Mouse (Mus musculus) mesoderm, embryonic 11.5 days (tissue): ENCODE data around the gene Camta1.

Experiments used
- DNase-seq: peaks from one replicate; pipeline ENCODE4 v3.0.0-alpha.2; 2012; ENCODE audit warnings: low read depth, low spot score

Camta1 gene

DNA sequence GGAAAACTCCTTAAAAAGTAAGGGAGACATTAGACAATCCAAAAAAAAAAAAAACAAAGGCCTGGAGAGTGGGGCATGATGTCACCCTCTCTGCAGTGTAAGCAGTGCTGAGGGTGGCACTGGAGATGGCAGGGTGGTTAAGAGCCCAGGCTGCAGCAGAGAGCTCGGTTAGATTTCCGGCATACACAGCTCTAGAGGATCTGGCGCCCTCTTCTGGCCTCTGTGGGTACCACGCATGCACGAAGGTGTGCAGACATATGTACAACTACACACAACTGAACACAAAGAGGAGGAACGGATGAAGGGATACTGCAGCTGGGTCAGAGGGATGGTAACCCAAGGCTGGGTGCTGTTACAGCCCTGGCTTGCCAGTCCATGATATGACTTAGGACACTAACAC is 854.7 kb downstream of the Camta1 start:
- peak; percentile 33 for DNase-seq

DNA sequence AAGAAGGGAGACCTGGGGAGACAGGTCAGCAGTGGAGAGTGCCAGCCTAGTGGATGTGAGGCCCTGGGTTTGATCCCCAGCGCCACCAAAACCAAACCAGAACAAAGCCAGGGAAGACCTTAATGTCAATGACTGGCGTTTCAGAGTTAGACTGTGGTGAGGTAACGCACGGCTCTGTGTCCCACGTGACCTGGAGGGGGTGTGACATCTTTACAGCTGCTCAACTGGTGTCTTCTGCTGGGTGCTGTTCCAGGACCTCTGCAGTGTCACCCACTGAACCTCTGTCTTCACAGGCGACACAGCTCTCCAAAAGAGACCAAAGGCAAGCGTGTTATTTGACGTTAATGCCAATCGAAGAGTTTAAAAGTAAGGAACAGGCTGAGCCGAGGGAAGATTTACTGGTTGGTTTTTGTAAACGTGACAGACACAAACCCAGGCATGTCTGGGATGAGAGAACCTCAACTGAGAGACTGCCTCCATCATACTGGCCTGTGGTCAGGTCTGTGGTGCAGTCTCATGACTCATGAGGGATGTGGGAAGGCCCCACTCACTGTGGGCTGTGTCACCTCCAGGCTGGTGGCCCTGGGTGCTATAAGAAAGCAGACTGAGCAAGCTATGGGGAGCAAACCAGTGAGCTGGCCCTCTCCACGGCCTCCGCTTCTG is 855.9 kb downstream of the Camta1 start:
- no peak for DNase-seq

DNA sequence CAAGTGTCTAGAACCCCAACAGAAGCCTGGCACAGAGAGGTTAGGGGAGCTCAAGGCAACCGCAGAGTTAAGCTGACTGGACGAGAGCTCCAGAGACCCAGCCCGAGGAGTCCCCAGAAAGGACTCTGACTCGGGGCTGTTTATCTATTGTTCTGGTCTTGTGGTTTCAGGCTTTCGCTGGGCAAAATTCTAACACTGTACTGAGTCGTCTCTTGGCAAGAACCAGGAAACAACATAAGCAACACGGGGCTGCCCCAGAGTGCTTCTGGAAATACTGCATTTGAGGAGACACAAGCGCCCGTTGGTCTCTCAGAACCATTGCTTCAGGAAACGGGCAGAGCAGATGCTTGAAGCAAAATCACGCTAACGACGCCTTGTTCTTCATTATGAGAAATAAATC is 860.3 kb downstream of the Camta1 start:
- no peak for DNase-seq

DNA sequence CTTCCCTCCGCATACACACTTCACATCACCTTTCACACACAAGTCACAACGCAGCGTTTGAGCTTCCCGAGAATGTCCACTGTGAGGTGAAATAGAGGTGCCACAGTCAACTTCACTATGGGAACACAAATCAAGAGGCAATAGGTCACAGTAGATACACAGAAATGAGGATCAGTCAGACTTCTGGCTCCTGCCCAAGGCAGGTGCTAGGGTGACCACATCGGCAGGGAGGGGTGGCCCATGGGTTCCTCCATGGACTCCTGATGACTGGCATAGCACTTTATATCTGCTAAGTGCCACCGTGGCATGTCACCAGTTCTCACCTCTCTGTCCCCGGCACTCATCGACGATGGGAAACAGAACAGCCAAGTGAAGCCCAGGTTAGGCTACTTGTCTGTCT is 863.0 kb downstream of the Camta1 start:
- no peak for DNase-seq

DNA sequence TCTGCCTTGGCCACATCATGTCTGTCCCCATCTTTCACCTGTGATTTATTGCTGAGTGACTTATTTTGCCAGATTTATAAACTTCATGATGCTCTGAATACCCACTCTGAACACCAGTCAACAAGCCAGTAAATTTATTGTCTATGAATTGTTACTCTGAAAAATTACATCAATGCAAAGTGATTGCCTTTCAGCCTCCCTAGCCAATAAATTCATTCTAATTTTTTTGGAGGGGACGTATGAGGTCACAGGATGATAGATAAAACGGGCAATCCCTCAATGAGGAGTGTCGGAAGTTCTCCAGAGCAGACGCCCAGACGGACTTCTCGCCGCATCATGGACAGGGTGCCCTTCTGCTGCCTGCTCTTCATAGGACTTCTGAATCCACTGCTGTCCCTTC is 864.9 kb downstream of the Camta1 start, which contains the start of gene Uts2:
Gene Uts2, plus strand, starts transcription at position 301 of the 400 bp plus-strand sequence.
- DNase-seq: no peak

DNA sequence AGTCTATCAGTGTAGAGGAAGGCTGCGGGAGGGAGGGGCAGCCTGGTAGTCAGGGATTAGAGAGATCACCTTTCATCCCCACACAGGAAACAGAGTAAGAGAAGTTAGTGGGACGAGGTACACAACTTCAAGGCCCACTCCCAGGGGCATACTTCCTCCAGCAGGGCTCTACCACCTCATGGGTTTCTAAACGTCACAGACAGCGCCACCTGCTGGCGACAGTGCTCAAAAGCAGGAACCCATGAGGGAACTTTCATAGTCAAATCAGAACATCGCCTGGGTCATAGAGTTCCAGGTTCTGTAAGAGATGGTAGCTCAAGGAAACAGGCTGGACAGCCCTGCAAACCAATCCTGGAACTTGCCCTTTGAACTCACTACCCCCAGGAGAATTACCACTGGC is 871.5 kb downstream of the Camta1 start:
- DNase-seq: peak; percentile 40

DNA sequence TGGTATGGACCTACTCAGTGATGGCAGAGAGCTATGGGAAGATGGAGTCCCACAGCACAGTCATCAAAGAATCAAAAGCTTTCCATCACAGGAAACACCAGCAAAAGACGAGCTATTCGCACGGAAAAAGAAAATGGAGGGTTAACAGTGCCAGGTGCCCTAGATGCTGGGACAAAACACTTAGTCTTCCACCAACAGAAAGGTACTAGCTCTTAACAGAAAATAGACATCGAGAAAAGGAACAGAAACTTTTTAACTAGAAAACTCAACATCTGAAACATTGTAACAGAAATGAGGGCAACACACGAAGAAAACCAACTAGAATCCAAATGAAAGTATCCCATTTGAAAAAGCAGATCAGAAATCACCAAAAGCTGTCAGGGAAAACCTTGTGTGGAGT is 881.5 kb downstream of the Camta1 start:
- no peak for DNase-seq

DNA sequence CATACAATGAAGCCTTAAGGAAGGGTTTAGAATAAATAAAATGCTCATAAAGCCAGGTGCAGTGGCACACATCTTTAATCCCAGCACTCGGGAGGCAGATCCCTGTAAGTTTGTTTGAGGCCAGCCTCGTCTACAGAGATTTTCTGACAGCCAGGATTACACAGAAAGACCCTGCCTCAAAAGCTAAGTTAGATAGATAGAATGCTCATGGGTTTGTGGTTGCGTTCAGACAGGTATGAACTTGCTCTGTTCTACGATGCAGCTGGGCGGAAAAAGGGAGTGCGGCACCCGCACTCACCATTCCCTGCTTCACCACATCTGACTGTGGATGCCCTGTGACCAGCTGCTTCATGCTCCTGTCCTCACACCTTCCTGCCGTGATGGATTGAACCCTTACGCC is 882.2 kb downstream of the Camta1 start:
- no peak for DNase-seq

DNA sequence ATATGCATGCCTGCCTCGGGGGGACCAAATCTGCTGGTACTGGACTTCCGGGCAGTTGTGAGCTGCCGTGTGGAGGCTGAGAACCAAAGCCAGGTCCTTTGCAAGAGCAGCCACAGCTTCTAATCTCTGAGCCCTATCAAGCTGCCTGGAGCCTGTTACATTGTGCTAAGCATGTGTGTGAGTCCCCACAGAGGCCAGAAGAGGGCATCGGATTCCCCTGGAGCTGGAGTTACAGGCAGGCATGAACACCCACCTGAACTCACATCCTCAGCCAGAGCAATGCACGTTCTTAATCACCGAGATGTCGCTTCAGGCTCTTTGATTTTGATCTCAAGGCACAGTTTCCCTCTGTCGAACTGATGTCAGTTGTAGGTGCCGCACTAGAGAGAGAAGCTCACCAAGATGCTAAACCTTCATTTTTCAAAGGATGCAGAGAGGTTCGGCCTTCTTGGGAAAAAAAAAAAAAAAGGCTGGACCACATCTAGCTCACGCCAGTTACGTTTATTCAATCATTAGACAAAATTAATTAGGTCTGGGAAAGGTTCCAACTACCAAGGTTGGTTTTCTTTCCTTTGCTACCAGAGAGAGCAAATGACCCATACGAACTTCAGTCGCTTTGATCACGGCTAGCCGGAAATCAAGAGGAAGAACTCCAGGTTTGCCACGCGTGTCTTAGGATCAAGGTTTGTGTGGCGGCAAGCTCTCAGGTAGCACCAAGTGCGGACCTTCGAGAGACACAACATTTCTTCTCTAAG is 883.3 kb downstream of the Camta1 start:
- no peak for DNase-seq

DNA sequence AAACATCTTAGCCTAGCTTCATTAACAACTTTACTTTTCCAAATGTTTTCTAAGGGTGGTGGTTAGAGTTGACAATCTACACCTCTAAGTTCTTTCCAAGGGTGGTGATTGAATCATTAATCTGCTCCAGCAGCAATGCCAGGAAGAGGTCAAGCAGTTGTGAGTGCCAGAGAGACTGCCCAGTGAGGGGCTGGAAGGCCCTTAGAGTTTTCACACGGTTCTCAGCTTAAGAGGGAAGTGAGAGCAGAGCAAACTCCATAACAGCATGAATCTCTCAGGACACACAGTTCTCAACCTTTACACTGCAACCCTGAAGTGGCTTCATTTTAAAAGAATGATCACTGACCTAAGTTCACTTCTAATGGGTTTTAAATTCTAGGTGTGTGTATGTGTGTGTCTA is 886.5 kb downstream of the Camta1 start:
- DNase-seq: no peak

DNA sequence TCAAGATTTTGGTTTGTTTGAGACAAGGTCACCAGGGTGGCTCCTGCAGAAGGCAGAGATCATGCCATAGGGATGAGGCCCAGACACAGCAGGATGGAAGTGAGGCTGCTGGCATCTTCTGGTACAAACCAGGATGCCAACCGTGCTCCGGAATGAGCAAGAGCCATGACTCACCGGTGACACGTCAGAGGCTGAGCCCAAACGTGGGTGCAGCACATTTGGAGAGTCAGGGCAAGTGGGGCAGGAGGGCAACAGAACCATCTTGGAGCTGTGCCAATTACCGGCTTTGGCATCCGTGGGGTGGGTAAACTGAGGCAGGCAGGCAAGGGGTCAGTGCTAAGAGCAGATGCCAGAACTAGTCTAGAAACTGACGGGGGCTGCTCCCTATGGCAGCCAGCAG is 888.4 kb downstream of the Camta1 start:
- DNase-seq: no peak

DNA sequence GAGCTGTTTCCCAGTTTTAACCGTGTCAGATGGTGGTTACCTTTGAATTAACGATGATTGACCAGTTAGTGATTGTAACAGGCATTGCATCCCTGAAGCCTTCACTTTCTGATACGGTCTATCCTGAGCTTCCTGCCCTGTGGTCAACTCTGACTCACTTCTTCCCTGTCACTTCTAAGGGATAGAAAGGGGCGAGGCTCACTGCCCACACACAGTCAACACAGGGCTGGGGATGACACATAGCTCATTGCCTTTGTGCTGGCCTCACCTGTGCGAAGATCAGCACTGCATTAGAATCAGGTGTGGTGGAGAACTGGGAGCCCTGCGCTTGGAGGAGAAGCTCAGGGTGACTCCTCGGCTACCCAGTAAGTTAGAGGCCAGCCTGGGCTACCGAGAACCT is 892.7 kb downstream of the Camta1 start:
- DNase-seq: no peak

DNA sequence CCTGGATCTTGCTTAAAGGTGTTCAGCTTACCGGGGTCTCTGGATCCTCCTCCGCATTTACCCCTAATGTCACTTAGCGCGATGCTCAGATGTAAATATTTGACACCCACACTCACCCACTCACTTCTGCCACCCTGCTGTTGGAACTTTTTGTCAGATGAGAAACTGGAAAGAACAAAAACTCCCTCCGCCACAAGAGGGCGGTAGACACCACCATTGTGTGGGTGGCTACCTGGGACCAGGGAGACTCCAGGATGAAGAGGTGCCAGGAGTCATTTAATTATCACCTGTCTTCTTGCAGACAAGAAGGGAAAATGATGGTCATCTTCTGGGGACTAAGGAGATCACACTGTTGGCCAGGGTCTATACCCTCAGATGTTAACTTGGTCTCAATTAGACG is 895.1 kb downstream of the Camta1 start:
- peak; percentile 59 for DNase-seq

DNA sequence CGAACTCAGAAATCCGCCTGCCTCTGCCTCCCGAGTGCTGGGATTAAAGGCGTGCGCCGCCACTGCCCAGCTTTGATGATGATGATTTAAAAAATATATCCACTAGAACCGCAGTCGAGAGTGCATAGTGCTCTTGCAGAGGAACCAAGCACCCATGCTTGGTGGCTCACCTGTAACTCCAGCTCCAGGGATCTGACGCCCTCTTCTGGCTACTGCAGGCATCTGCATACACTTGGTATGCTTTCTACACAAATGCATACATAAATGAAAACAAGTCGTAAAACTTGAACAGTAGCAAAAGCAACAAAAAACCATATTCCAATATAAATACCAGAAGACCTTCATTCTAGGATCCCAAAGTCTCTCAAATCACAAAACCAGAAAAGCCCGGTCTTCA is 896.1 kb downstream of the Camta1 start:
- DNase-seq: no peak

DNA sequence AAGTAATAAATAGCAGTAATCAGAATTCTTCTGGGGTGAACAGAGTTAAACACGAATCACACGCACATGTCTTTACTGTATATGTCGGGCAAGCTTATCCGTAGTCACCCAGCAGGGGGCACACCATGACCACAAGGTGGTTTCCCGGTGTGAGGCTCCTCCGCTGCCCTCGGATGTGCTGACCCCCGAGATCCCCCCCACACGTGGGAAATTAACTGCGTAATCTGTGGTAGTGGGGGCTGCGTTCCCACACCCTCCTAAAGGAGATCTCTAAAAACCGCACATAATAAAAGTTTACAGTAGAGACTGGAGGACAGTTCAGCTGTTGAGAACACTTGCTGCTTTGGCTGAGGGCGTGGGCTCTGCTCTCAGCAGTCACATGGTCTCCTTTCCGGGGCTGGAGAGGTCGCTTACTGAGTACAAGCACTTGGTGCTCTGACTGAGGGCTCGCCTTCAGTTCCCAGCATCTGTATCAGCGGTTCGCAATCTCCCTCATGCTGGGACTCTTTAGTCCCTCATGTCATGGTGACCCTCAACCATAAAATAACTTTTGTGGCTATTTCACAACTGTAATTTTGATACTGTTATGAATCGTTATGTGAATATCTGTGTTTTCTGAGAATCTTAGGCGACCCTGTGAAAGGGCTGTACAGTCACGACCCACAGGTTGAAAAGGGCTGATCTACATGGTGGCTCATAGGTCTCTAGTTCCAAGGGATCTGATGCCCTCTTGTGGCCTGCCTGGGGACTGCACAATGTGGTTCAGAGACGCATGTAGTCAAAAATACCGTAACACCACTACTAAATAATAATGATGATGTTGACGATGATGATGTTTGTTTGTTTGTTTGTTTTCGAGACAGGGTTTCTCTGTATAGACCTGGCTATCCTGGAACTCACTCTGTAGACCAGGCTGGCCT is 896.8 kb downstream of the Camta1 start:
- peak; percentile 84 for DNase-seq

DNA sequence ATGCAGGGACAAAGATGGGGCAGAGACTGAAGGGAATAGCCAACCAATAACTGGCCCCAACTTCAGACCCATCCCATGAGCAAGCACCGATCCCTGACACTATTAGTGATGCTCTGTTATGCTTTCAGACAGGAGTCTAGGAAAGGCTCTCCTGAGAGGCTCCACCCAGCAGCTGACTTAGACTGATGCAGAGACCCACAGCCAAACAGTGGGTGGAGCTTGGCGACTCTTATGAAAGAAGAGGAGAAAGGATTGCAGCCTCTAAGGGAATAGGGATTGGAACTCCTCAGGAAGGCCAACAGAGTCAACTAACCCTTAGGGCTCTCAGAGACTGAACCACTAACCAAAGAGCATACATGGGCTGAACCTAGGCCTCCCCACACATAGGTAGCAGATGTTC is 898.0 kb downstream of the Camta1 start:
- DNase-seq: no peak

DNA sequence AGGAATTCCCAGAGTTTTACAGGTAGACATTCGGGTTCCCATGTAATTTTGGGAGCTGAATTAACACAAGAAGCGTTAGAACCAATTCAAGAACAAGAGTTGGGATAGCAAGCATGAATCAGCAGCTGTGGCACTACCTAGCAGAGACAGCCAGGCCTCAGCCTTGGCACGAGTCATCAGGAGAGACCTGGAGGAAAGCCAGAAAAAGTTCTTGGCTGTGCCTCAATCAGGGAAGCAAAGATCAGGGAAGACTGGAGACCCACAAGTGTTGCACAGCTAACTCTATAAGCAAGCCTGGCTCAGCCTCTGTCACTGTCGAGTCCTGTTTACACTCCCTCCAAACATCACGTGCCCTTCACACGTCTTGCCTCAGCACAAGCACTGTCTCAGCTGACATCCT is 899.4 kb downstream of the Camta1 start:
- DNase-seq: no peak

DNA sequence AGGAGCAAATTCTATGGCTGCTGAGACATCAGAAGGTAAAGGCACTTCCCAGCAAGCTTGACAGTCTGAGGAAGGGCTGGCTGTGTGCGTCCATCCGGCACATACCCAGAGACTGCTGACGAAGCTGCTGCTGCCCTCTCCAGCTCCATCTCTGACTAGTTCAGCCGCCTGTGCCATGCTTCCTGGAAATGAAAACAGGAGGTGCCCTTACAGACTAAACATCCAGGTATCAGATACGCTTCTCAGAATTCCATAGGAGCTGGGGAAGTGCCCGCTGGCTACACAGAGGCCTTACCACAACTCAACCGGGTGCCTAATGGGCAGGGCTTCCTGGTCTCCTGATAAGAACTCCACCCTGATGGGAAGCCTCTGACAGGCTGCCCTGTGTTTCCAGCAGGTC is 903.1 kb downstream of the Camta1 start:
- DNase-seq: no peak

DNA sequence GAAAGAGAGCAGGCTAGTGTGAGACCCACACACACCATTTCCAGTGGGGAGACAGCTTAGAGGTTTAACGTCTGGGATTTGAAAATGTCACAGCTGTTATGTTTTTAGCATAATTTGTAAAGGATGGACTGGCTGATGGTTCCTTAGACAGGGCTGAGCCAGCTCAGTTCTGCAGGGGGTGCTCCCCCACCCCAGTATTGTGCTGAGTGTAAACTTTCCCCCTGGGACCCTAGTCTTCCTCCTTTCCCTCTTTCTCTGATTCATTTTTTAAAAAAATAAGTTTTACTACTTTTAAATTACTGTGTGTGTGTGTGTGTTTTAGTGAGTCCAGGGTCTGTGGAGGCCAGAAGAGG is 904.6 kb downstream of the Camta1 start:
- no peak for DNase-seq

DNA sequence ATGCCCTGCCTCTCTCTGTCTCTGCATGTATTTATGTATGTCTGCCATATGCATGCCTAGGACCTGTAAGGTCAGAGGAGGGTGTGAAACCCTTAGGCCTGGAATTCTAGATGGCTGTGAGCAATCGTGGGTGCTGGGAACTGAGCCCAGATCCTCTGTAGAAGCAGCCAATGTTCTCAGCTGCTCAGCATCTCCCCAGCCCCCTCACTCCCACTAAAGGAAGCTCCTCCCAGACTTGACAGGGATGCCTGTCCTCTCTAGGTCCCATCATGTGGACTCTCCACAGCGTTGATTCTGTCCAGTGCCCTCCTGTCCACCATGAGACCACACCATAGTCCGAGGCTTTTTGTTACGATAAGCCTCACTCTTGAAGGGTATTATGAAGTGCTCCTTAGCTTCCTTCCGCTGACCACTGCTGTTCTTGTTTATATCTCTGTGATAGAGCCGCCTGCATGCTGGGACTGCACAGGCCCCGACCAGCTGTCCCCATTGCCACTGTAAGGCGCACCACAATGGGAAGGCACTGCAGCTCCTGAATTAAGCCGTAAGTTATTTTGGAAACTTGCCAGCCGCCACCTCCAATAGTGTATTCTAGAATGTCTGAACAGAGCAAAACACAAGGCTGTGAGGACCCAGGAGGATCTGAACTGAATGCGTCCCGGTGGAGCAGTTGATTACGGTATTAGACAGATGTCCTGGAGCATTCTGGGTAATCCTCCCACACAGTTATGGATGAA is 905.1 kb downstream of the Camta1 start:
- DNase-seq: peak; percentile 19

DNA sequence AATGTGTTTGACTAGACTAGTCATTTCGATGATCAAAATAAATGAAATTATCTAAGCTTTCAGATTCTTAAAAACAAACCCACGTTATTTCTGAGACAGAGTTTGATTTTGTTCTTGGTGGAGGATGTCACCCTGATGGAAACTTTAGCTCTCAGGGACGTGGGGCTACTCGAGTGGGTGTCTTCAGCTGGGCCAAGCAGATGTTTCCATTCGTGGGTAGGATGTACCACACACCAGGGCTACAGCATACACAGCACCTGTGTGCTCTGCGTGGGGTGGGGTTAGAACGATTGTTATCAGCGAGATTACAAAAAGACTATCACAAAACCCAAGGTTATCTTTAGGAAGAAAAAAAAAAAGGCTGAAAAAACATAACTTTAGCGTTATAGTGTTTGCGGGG is 910.7 kb downstream of the Camta1 start:
- no peak for DNase-seq

DNA sequence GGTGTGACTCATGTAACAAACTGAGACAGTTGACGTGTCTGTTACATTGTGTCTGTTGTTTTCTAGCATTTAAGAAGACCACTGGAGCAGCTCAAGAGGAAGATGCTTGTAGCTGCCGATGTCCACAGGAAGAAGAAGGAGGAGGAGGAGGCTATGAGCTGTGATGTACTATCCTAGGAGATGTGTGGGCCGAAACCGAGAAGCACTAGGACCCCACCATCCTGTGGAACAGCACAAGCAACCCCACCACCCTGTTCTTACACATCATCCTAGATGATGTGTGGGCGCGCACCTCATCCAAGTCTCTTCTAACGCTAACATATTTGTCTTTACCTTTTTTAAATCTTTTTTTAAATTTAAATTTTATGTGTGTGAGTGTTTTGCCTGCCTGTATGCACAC is 917.0 kb downstream of the Camta1 start:
- DNase-seq: no peak
